Mouse (Mus musculus) midbrain, postnatal 0 days (tissue): Measurements from ENCODE around the gene Fbxl7. TPM values are rescaled to one million over a fixed set of nuclear protein-coding genes. Genes with fewer than 3 reads are reported as not detected.
A peak's percentile ranks its signal among the peaks of the same experiment; 100 is the strongest.

Experiments used
- ATAC-seq: fragments of 200-750 bp; cut with Nextera tagmentation; 2 replicates; pipeline ENCODE4 v1.8.0; 2017; ENCODE audit warnings: moderate number of reproducible peaks, mild to moderate bottlenecking, moderate TSS enrichment, moderate library complexity; ENCODE audit not compliant: low FRiP score
- DNase-seq: peaks from one replicate; pipeline ENCODE4 v3.0.0-alpha.2; 2015; ENCODE audit warnings: low spot score
- H3K27ac ChIP-seq: fragments of 300-500 bp; sonication (generic); 2 replicates; pipeline ENCODE4 v1.5.1; 2014; ENCODE audit warnings: low read depth, mild to moderate bottlenecking, low read length, mixed read lengths
- H3K27me3 ChIP-seq: fragments of 300-500 bp; sonication (generic); 2 replicates; pipeline ENCODE4 v1.6.1; 2014; ENCODE audit warnings: low read length, control low read depth, mixed read lengths; ENCODE audit not compliant: insufficient read depth
- H3K36me3 ChIP-seq: fragments of 300-500 bp; sonication (generic); 2 replicates; pipeline ENCODE4 v1.6.1; 2014; ENCODE audit warnings: low read length, control low read depth, mixed read lengths; ENCODE audit not compliant: insufficient read depth
- H3K4me1 ChIP-seq: fragments of 300-500 bp; sonication (generic); 2 replicates; pipeline ENCODE4 v1.6.1; 2014; ENCODE audit warnings: mild to moderate bottlenecking, control low read depth, antibody characterized with exemption, low read length, mixed read lengths; ENCODE audit not compliant: insufficient read depth
- H3K4me2 ChIP-seq: fragments of 300-500 bp; sonication (generic); 2 replicates; pipeline ENCODE4 v1.6.1; 2014; ENCODE audit warnings: low read depth, mild to moderate bottlenecking, low read length, mixed read lengths; ENCODE audit not compliant: poor library complexity, severe bottlenecking
- H3K4me3 ChIP-seq: fragments of 300-500 bp; sonication (generic); 2 replicates; pipeline ENCODE4 v1.5.1; 2014; ENCODE audit warnings: low read depth, mild to moderate bottlenecking, low read length, moderate library complexity
- H3K9ac ChIP-seq: fragments of 300-500 bp; sonication (generic); replicated peaks from 2 replicates; pipeline ENCODE4 v1.6.1; 2014; ENCODE audit warnings: mild to moderate bottlenecking, low read length, moderate library complexity, mixed read lengths; ENCODE audit not compliant: poor library complexity, severe bottlenecking
- H3K9me3 ChIP-seq: fragments of 300-500 bp; sonication (generic); 2 replicates; pipeline ENCODE4 v1.6.1; 2016; ENCODE audit warnings: low read length, control low read depth
- CTCF ChIP-seq: IDR thresholded peaks from 2 replicates; pipeline ENCODE4 v1.5.1; 2016; ENCODE audit warnings: antibody characterized with exemption, mild to moderate bottlenecking
- WGBS: fragments of 180-500 bp; shearing (Covaris S2); extraction: QIAGEN DNeasy Blood & Tissue Kit; methylation state at CpG from one replicate; pipeline ENCODE4 v1.1.7; 2014; 5-methylcytosine and 5-hydroxymethylcytosine counted together
- polyA plus RNA-seq: library from polyadenylated mRNA; unstranded; fragments of >200 nt; fragmentation: Nextera tagmentation; extraction: Ambion mirVana; gene quantifications from 2 replicates; pipeline ENCODE4 v1.2.1, GENCODE M21; 2015
- total RNA-seq: library from RNA; depleted of rRNA; stranded (reverse); fragments of >200 nt; gene quantifications from 2 replicates; pipeline ENCODE4 v1.2.3, GENCODE M21; 2014

Fbxl7 gene
- total and polyA plus RNA-seq, 2 experiments from 2014 or later: 3.9 to 10.0 TPM

GRCm38 (mm10) chr15:26809569-26809968, 85.8 kb downstream of the Fbxl7 start:
- Histone ChIP-seq H3K9me3 (no peaks in the 10 kb centered on the region), H3K36me3 (no peaks in the 10 kb centered on the region), H3K9ac (no peak overlapping the region), H3K4me2 (no peak overlapping the region), H3K27me3 (no peaks in the 10 kb centered on the region), H3K4me1 (no peaks in the 10 kb centered on the region), H3K27ac (no peak overlapping the region), H3K4me3 (no peak overlapping the region)
- ATAC-seq (no peak), DNase-seq (no peak)
- WGBS: 79% methylated on average over 3 of the region's 3 CpGs
- no peak for TF ChIP-seq CTCF

GRCm38 (mm10) chr15:26804046-26804445, 91.3 kb downstream of the Fbxl7 start:
- Histone ChIP-seq H3K4me3 (no peak overlapping the region), H3K4me1 (no peaks in the 10 kb centered on the region), H3K27me3 (no peaks in the 10 kb centered on the region), H3K4me2 (no peak overlapping the region), H3K27ac (no peak overlapping the region), H3K9ac (no peak overlapping the region), H3K36me3 (no peaks in the 10 kb centered on the region), H3K9me3 (no peaks in the 10 kb centered on the region)
- 89% methylated on average over 5 of the region's 5 CpGs for WGBS
- ATAC-seq (no peak), DNase-seq (no peak)
- no peak for TF ChIP-seq CTCF

GRCm38 (mm10) chr15:26799457-26800021, 95.8 kb downstream of the Fbxl7 start:
- ATAC-seq: no peak
- WGBS: 86% methylated on average over 3 of the region's 3 CpGs
- Histone ChIP-seq H3K4me2 (no peak overlapping the region), H3K27me3 (no peaks in the 10 kb centered on the region), H3K27ac (no peak overlapping the region), H3K9ac (no peak overlapping the region), H3K4me1 (no peaks in the 10 kb centered on the region), H3K9me3 (no peaks in the 10 kb centered on the region), H3K36me3 (no peaks in the 10 kb centered on the region), H3K4me3 (no peak overlapping the region)
- no peak for DNase-seq
- no peak for TF ChIP-seq CTCF

GRCm38 (mm10) chr15:26795937-26796336, 99.4 kb downstream of the Fbxl7 start:
- TF ChIP-seq CTCF: no peak
- Histone ChIP-seq H3K9me3 (no peaks in the 10 kb centered on the region), H3K4me2 (no peak overlapping the region), H3K36me3 (no peaks in the 10 kb centered on the region), H3K27ac (no peak overlapping the region), H3K4me3 (no peak overlapping the region), H3K4me1 (no peaks in the 10 kb centered on the region), H3K9ac (no peak overlapping the region), H3K27me3 (no peaks in the 10 kb centered on the region)
- ATAC-seq (0 out of 2 replicates have a peak, but pooled peaks have one; percentile 41), DNase-seq (peak; percentile 37)
- WGBS: 49% methylated on average over 2 of the region's 2 CpGs

GRCm38 (mm10) chr15:26795518-26795917, 99.9 kb downstream of the Fbxl7 start:
- H3K27ac ChIP-seq: no peak overlapping the region
- 42% methylated on average over 6 of the region's 6 CpGs for WGBS
- ATAC-seq: peak; percentile 63; the same call in 1 of the 2 replicates

GRCm38 (mm10) chr15:26787148-26787547, 108.2 kb downstream of the Fbxl7 start:
- DNase-seq (no peak), ATAC-seq (no peak)
- H3K27ac ChIP-seq: no peak overlapping the region
- no peak overlapping the region for H3K4me3 ChIP-seq
- no peak overlapping the region for H3K4me2 ChIP-seq
- TF ChIP-seq CTCF: no peak
- 91% methylated on average over 6 of the region's 6 CpGs for WGBS
- no peaks in the 10 kb centered on the region for H3K9me3 ChIP-seq
- no peaks in the 10 kb centered on the region for H3K4me1 ChIP-seq
- no peak overlapping the region for H3K9ac ChIP-seq
- no peaks in the 10 kb centered on the region for H3K27me3 ChIP-seq
- no peaks in the 10 kb centered on the region for H3K36me3 ChIP-seq

More at GRCm38 (mm10) chr15:26795518-26795917, 99.9 kb downstream of the Fbxl7 start:
- no peaks in the 10 kb centered on the region for H3K27me3 ChIP-seq
- no peaks in the 10 kb centered on the region for H3K4me1 ChIP-seq
- H3K36me3 ChIP-seq: no peaks in the 10 kb centered on the region
- H3K4me2 ChIP-seq: no peak overlapping the region
- TF ChIP-seq CTCF: no peak
- no peak overlapping the region for H3K4me3 ChIP-seq
- H3K9ac ChIP-seq: no peak overlapping the region
- DNase-seq: peak; percentile 65
- H3K9me3 ChIP-seq: no peaks in the 10 kb centered on the region
